Mouse (Mus musculus): ENCODE results near the gene Tmem158.

DNA sequence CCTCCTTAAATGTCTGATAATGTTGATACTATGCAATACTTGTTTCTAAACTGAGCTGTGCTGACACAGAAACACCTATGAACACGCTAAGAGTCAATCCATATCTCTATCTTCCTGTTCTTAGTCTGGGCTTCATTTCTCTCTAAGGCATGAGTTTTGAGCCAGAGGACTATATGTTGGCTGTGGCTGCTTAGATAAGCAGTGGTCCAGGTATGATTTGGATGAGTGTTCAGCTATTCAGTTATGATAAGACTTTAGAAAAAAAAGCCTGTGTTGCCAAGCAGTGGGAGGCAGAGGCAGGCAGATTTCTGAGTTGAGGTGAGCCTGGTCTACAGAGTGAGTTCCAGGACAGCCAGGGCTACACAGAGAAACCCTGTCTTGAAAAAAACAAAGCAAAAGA is 12.6 kb downstream of the Tmem158 start:
- TF ChIP-seq CTCF (IDR thresholded peaks at IDR 0.05; ENCODE audit: extremely low read depth, insufficient read depth, insufficient read length, insufficient replicate concordance) (no peak), POLR2A (IDR thresholded peaks at IDR 0.05; ENCODE audit: low read depth, low read length) (no peak)
